Mouse (Mus musculus): ENCODE measurements around the gene Col23a1. TPM values are rescaled to one million over a fixed set of nuclear protein-coding genes. Genes with fewer than 3 reads are reported as not detected.

The Col23a1 gene
- total RNA-seq, 2 experiments from 2014 or later: 0.09 TPM; not detected in 1

DNA sequence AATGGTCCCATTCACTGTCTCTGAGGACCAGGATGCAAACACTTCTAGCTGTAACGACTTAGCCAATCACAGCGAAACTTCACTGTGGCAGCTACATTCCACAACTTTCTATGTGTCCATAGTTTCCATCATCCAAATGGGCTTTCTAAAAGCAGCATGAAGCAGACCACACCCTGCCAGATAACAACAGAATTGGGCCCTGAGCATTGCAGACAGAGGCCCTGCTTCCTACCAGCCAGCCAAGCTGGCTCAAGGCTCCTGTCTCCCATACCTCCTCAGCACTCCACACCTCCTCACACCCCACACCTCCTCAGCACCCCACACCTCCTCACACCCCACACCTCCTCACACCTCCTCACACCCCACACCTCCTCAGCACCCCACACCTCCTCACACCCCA lies 132.2 kb downstream of the Col23a1 start:
- ATAC-seq (replicated peaks; ENCODE audit: low FRiP score, poor library complexity, severe bottlenecking): no peak

DNA sequence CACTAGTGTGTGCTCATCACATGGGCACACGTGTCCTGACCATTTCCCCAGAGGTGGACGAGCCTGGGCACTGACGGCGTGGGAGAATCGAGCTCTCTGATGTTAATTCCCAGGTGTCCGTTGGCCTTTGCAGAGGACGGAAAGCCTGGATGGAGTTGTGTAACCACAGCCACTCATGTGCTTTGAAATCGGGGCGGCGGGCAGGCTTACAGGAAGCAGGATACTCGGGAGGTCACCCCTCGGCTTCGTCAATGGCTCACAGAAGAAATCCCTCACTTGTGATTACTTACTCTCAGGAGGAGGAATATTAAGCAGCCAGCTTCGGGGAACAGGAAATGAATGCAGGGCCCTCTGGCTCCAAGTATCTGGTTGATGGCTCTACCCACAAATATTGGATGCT lies 133.0 kb downstream of the Col23a1 start:
- ATAC-seq (replicated peaks; ENCODE audit: low FRiP score, poor library complexity, severe bottlenecking): no peak

DNA sequence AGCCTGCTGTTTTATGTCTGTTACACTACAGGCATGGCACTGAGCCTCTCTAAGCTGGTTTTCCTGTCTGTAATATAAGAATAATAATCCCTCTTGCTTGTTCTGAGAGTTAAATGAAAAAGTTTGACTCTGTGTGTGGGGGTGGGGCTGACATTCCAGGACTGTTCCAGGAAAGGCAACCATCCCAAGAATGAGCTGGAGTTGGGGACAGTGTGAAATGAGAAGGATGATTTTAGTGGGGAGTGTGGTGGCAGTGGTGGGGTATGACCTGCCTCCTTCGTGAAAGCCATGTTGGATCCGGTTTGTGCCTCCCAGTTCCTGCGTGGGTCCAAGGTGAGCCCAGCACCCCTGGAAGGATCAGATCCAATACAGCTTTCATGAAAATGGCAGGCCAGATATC lies 136.4 kb downstream of the Col23a1 start:
- no peak for ATAC-seq (replicated peaks; ENCODE audit: low FRiP score, poor library complexity, severe bottlenecking)

DNA sequence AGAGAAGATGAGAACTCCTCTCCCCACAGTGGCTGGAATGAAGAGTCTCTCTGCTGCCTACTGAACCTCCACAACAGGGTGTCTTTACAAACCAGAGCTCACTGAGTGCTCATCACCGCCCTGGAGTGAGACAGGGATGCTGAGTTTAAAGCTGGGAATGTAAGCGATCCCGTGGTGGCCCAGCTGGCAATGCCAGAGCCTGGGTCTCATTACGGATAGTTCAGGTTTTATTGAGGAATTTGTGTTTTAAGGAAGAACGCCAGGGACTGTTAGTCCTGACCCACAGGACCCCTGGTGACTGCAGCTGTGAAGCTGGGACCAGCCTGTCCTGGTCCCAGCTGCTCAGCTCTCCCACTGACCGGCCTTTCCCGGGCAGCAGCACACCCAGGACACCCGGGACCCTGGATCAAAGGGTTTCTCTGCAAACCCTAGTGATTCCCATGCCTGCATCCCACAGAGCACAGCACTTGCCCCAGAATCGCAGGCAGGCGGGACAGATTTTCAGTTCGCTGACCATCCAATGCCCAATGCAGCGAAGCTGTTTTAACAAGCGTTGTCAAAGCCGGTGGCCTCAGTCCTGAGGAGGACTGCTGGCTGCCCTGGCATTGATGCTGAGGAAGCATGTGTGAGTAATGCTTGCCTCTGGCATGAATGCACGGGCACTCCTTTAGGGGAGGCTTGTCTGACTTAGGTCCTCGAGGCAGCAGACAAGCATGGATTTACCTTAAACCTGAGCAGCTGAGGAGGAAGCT lies 139.9 kb downstream of the Col23a1 start:
- no peak for ATAC-seq (replicated peaks; ENCODE audit: low FRiP score, poor library complexity, severe bottlenecking)

DNA sequence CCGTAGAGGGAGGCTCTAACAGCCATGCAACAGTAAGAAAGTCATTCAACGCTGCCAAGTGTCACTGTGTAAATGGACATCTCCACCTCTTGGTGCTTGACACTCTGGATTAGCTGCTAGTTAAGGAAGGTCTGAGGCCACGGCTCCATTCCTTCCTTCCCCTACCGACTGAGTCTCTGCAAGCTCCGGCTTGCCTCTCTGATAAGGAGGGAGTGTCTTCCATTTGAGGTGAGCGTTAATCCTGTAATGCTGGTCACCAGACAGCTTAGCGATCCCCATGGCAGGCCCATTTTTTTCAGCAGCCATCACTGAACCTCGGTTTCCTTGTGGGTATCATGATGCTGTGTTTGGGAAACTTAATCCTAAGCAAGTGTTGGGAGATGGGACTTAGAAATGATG lies 140.5 kb downstream of the Col23a1 start:
- ATAC-seq (replicated peaks; ENCODE audit: low FRiP score, poor library complexity, severe bottlenecking): no peak

DNA sequence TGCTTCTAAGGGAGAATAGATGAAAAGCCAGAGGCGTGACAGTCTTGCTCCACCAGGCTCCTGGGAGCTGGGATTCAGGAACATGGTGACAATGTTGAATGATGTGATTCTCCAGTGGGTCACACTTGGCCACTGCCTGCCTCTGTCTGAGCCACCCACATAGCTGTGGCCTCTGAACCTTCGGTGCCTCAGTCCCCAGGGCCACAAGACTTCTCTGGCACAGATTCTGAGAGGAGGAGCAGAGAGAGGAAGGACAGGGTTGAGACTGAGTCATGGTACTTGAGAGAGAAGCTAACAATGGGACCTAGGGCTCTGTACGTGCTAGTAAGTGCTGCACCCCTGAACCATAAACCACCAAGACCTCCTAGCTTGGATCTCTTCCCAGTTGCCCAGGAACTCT lies 141.6 kb downstream of the Col23a1 start:
- ATAC-seq (replicated peaks; ENCODE audit: low FRiP score, poor library complexity, severe bottlenecking): no peak

DNA sequence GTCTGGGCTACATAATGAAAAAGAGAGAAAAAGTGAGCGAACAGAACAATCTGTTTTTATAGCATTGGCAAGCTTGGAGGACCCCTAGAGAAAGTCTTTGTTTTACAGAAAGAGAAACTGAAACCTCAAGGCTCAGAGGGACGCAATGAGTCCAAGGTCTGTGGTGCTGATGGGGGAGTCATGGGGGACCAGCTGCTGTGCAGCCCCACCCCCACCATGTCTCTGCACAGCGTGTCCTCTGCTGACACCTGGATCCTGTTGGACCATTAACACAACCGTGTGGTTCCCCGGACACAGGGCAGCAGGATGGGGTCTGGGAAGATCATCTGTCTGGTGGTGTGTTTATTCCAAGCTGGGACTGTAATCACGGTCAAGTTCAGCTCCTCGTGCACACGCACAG lies 142.2 kb downstream of the Col23a1 start:
- no peak for ATAC-seq (replicated peaks; ENCODE audit: low FRiP score, poor library complexity, severe bottlenecking)

DNA sequence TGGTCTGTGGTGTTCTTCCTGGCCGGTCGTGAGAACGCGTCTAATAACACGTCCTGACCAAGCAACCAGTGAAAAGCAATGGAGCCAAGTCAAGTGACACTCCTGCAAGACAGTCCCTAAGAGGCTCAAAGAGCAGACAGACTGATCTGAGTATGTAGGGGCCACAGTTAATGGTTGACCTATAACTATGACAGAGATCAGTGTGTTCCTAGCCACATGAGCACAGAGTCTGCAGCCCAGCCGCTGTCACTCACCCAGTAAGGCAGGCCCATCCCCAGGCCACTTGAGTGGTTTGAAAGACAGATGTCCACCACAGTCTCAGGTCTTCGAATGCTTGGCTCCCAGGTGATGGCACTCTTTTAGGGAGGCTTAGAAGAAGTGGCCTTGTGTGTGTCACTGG lies 152.3 kb downstream of the Col23a1 start:
- no peak for ATAC-seq (replicated peaks; ENCODE audit: low FRiP score, poor library complexity, severe bottlenecking)

DNA sequence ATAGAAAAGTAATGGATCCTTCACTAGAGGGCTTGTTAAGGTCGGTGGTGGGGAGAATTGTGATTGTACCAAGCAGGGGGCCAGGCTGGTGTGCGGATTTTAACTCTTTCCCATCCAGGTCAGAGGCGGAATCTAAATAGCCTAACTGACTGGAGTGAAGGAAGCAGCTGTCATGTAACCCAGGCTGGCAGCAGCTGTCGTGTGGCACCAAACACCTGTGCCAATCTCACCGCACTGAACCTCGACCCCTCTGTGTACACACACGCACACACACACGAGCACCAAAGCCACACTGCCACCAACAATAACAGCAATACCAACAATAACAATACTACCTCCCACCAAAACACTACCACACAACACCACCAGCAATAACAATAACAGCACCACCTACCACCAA lies 152.9 kb downstream of the Col23a1 start:
- ATAC-seq (replicated peaks; ENCODE audit: low FRiP score, poor library complexity, severe bottlenecking): no peak

DNA sequence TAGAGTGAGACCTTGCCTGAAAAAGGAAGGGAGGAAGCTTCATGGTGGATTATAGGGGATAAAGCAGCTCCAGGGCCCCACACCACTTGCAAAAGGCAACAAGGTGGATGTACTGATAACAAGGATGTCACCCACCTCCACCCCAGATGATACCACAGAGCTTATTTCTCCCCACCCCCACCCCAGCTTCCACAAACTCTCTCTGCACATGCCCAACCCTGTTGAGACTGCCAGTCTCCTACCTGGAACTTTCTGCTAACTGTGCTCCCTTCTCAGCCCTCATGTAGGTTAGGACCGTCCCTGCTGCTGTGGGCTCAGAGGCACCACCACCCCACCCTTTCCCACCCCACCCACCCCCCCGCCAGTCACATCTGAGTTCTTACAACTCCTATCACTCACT lies 154.1 kb downstream of the Col23a1 start:
- no peak for ATAC-seq (replicated peaks; ENCODE audit: low FRiP score, poor library complexity, severe bottlenecking)

DNA sequence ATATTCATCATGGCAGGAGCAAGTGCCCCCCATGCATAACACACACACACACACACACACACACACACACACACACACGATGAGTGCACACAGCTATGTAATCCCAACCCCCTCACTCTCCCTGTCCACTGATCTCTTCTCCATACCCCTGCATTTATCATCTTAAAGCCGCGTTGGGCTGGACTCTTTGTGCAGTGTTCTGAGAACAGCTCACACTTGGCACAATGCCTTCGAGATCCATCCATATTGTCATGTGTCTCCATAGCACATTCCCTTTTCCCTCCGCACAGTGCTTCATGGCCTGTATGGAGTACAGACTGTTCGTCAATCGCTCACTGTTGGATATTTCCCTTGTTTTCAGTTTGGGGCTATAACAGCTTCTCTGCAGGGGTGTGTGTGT lies 154.9 kb downstream of the Col23a1 start:
- no peak for ATAC-seq (replicated peaks; ENCODE audit: low FRiP score, poor library complexity, severe bottlenecking)

DNA sequence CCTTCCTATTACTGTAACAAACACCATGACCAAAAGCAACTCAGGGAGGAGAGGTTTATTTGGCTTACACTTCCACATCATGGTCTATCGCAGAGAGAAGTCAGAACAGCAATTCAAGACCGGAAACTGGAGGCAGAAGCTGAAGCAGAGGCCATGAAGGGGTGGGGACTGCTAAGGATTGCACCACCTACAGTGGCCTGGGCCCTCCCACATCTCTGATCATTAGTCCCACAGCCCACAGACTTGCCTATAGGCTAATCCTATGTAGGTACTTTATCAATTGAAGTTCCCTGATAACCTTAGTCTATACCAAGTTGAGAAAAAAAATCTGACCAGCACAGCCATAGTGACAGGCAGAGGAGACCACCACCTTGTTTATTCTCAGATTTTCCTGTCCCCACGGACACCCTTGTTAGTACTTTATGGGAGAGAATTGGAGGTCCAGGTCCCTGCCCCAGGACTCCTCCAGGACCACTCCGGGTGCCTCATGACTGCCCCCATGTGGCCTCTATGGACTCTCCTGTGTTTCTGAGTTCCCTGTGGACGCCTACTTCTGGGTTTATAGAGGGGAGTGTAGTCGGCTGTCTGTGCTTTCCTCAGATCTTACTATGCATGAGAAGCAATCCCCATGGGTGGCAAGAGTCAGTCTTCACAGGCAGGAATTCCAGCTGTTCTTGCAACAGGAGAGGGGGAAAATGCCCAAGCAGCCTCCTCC lies 157.1 kb downstream of the Col23a1 start:
- no peak for ATAC-seq (replicated peaks; ENCODE audit: low FRiP score, poor library complexity, severe bottlenecking)

DNA sequence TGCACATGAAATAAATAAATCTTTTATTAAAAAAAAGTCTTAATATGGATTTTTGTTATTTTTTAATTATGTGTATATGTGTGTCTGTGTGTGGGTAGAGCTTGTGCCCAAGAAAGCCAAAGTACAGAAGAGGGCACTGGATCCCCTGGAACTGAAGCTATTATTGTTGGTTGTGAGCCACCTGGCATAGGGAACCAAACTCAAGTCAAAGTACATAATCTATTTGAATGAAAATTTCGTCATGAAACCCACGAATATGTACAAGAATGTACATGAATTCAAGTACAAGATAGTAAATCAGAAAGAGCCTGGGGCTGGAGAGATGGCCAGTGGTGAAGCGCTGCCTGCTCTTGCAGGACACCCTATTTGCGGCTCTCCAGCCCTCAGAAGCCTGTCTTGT lies 158.5 kb downstream of the Col23a1 start:
- ATAC-seq (replicated peaks; ENCODE audit: low FRiP score, poor library complexity, severe bottlenecking): no peak

DNA sequence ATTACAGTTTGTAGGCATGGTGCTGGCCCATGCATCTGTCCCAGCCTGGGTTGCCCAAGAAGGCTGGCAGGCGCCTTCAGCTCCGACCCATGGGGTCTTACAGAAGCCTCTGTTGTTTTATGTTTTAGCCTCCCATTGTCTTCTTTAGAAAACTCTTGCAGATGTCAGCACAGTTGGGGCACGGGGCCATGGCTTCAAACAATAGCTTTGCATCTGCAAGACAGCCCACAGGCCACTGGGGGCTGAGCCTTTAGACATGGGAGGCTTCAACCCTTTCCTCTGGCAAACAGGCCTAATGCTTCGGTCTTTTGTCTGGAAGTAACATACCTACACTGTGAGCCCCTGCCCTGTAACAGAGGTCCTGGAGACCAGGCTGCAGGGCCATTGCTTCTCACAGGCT lies 159.0 kb downstream of the Col23a1 start:
- no peak for ATAC-seq (replicated peaks; ENCODE audit: low FRiP score, poor library complexity, severe bottlenecking)

DNA sequence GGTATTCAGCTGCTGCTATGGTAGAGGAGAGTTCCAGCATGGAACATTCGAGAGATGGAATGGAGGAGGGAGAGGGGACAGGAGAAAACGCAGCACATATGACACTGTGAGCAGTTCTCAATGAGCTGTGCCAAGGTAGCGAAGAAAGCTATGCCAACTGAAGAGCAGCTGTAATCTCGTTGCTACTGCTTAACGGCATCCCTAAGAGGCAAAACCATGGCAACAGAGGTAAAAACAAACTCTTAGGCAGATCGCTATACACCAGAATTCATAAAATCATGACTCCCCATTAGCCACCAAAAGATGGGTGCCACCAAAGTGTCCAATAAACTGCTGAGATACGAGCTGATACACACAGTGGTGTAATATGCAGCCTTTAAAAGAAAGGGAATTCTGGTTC lies 160.2 kb downstream of the Col23a1 start:
- no peak for ATAC-seq (replicated peaks; ENCODE audit: low FRiP score, poor library complexity, severe bottlenecking)

DNA sequence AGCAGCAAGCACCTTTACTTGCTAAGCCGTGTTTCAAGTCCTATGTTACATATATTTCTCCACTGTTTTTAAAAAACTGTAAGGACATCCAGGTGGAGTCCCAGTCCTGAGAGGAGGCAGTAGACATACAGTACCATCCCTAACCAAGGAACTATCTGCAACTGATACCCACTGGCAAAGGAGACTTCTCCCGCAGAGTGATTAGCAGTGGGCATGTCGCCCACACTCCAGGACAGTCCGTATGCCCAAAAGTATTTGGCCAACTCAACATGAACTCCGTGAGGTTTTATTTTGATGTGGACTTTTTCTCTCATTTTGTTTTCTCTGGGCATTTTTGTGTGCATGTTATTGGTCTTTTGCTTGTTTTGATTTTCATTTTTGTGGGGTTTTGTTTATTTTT lies 161.6 kb downstream of the Col23a1 start:
- no peak for ATAC-seq (replicated peaks; ENCODE audit: low FRiP score, poor library complexity, severe bottlenecking)

DNA sequence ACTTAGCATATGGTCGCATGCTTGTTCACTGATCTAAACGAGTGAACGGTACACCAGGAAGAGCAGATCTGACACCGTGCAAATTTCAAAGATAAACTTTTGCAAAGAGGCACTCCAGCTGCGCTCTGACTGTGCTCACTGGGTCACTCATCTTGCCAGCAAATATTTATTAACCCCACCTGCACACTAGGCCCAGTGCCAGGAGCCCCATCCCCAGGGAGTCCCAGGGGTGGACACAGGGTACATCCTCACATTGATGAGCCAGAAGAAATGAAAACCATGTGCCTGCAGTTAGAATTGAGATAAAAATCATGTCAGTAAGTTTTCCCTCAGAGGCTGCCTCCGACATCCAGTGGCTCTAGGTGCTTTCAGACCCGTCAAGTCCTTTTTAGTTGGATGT lies 162.2 kb downstream of the Col23a1 start:
- ATAC-seq (replicated peaks; ENCODE audit: low FRiP score, poor library complexity, severe bottlenecking): no peak

DNA sequence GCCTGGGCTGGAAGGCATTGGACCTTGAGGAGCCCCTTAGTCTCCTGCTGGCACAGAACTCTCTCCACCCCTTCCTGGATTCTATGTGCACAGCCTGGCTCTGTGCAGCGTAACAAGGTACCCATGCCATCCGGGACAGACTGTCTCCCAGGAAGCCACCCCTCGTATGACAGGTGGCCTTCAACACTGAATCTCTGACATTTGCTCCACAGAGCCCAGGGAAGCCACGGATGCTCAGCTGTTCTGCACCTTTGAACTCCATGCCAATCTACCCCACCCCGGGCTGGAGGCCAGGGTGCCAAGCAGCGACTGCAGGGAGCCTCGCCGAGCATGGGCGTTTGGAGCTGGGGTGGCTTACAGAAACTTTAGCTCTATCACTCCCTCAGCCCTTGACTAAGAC lies 164.0 kb downstream of the Col23a1 start:
- ATAC-seq (replicated peaks; ENCODE audit: low FRiP score, poor library complexity, severe bottlenecking): no peak

DNA sequence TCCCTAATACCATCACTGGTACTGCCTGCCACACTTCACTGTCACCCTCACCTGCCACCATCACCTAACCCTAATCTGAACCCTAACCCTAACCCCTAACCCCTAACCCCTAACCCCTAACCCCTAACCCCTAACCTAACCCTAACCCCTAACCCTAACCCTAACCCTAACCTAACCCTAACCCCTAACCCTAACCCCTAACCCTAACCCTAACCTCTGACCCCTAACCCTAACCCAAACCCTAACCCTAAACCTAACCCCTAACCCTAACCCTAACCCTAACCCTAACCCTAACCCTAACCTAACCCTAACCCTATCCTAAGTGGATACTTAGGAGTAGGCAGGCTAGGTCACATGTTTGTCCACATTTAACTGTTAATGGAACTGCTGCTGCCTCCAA lies 165.8 kb downstream of the Col23a1 start:
- ATAC-seq (replicated peaks; ENCODE audit: low FRiP score, poor library complexity, severe bottlenecking): no peak

DNA sequence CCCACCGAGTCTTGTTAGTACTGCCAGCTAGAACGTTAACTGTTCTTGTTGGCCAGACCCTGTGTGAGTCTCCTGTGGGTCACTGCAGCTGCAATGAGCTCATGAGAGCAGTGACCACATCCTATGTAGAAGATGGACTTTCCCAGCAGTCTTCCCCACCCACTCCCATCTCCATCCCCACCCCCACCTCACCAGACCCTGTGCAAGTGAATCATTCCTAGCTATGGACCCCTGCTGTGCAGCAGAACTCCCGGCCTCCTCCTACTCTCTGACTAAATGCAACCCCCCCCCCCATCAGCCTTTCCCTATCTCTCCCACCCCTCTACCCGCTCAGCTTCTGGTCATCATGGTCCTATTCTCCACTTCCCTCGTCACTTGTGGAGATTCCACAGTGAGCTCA lies 167.9 kb downstream of the Col23a1 start:
- ATAC-seq (replicated peaks; ENCODE audit: low FRiP score, poor library complexity, severe bottlenecking): no peak

DNA sequence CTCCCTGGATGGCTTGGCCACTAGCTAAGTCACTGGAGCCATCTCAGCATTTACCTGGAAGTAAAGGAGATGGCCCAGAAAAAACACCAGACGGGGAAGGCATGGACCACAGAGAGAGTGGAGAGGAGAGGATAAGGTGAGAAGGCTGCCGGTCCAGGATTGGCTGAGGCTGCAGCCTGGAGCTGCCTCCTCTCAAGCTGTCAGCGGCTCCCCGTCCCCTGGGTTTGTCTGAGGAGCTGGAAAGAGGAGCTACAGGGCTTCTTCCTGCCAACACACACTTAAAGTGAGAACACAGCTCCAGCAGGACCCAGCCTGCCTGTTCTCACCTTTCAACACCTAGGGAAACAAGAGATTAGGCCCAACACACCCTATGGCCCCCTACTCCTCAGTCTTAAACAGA lies 168.9 kb downstream of the Col23a1 start:
- no peak for ATAC-seq (replicated peaks; ENCODE audit: low FRiP score, poor library complexity, severe bottlenecking)

DNA sequence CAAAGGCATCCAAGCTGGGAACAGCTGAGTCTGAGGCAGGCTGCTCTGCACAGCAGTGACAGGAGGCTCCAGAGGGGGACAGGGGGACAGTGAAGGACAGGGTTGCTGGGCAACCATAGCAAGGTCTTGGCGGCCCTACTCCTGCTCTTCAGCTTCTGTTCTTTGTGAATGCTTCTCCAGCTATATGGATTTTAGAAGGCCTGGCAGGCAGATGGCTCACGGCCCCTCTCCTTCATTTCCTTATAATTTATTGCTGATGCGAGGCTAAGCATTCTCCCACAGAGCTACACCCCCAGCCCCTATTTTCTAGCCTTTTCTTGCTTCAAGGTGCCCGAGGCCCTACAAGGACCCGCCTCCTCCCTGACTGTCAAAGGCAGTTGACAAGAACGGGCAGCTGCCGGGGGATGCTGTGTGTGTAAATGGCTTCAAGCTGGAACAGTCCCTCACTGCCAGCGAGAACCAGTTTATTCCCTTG lies 169.9 kb downstream of the Col23a1 start:
- no peak for ATAC-seq (replicated peaks; ENCODE audit: low FRiP score, poor library complexity, severe bottlenecking)
